Mouse (Mus musculus) embryonic facial prominence, embryonic 15.5 days (tissue): ENCODE results near the gene Ift43. TPM values are rescaled to one million over a fixed set of nuclear protein-coding genes. Genes with fewer than 3 reads are reported as not detected.

Experiments used
- ATAC-seq: fragments of 200-750 bp; cut with Nextera tagmentation; 2 replicates; pipeline ENCODE4 v1.8.0; 2017; ENCODE audit warnings: low read depth, moderate TSS enrichment; ENCODE audit not compliant: insufficient number of reproducible peaks, low FRiP score, low TSS enrichment
- H3K27ac ChIP-seq: fragments of 300-500 bp; sonication (generic); replicated peaks from 2 replicates; pipeline ENCODE4 v1.5.1; 2015; ENCODE audit warnings: mild to moderate bottlenecking, inconsistent platforms
- H3K27me3 ChIP-seq: fragments of 300-500 bp; sonication (generic); 2 replicates; pipeline ENCODE4 v1.6.1; 2015; ENCODE audit warnings: inconsistent platforms
- H3K36me3 ChIP-seq: fragments of 300-500 bp; sonication (generic); 2 replicates; pipeline ENCODE4 v1.6.1; 2015; ENCODE audit warnings: mild to moderate bottlenecking, inconsistent platforms
- H3K4me1 ChIP-seq: fragments of 300-500 bp; sonication (generic); 2 replicates; pipeline ENCODE4 v1.6.1; 2015; ENCODE audit warnings: inconsistent platforms
- H3K4me2 ChIP-seq: fragments of 300-500 bp; sonication (generic); replicated peaks from 2 replicates; pipeline ENCODE4 v1.6.1; 2015; ENCODE audit warnings: mild to moderate bottlenecking, inconsistent platforms
- H3K4me3 ChIP-seq: fragments of 300-500 bp; sonication (generic); replicated peaks from 2 replicates; pipeline ENCODE4 v1.5.1; 2015; ENCODE audit warnings: mild to moderate bottlenecking, inconsistent platforms
- H3K9ac ChIP-seq: fragments of 300-500 bp; sonication (generic); 2 replicates; pipeline ENCODE4 v1.6.1; 2015; ENCODE audit warnings: inconsistent platforms
- H3K9me3 ChIP-seq: fragments of 300-500 bp; sonication (generic); replicated peaks from 2 replicates; pipeline ENCODE4 v1.6.1; 2016; ENCODE audit warnings: inconsistent platforms
- WGBS: fragments of 180-500 bp; shearing (Covaris S2); methylation state at CpG from one replicate; pipeline ENCODE4 v1.1.7; 2015; 5-methylcytosine and 5-hydroxymethylcytosine counted together
- polyA plus RNA-seq: library from polyadenylated mRNA; unstranded; fragments of >200 nt; fragmentation: Nextera tagmentation; extraction: Ambion mirVana; gene quantifications from 2 replicates; pipeline ENCODE4 v1.2.1, GENCODE M21; 2015

The Ift43 gene
- polyA plus RNA-seq, 1 experiment from 2014 or later: 97.9 TPM

GRCm38 (mm10) chr12:86203443-86204057 lies 121.2 kb downstream of the Ift43 start:
- H3K27me3 ChIP-seq: no peaks in the 10 kb centered on the region
- H3K9ac ChIP-seq: no peak overlapping the region
- no peak for ATAC-seq
- H3K36me3 ChIP-seq: no peaks in the 10 kb centered on the region
- H3K4me3 ChIP-seq: no peak overlapping the region
- no peak overlapping the region for H3K27ac ChIP-seq
- no peak overlapping the region for H3K4me2 ChIP-seq
- H3K9me3 ChIP-seq: no peaks in the 10 kb centered on the region
- 62% methylated on average over 8 of the region's 8 CpGs for WGBS
- no peaks in the 10 kb centered on the region for H3K4me1 ChIP-seq

GRCm38 (mm10) chr12:86211099-86211520 lies 128.8 kb downstream of the Ift43 start:
- ATAC-seq: no peak
- no peaks in the 10 kb centered on the region for H3K9me3 ChIP-seq
- H3K4me2 ChIP-seq: no peak overlapping the region
- H3K27ac ChIP-seq: no peak overlapping the region
- 1% methylated on average over 19 of the region's 19 CpGs for WGBS
- H3K9ac ChIP-seq: no peak overlapping the region
- no peaks in the 10 kb centered on the region for H3K4me1 ChIP-seq
- H3K27me3 ChIP-seq: peaks cover 62% of the 10 kb centered on the region
- no peak overlapping the region for H3K4me3 ChIP-seq
- H3K36me3 ChIP-seq: no peaks in the 10 kb centered on the region

Other genes starting within 250 kb of the Ift43 start
- gene Tgfb3, start 3.5 kb upstream of the Ift43 start, polyA plus RNA-seq: 67.5 and 71.6 TPM in 2 replicates
- 15.8 and 16.7 TPM in 2 replicates for gene Gpatch2l, start 159.3 kb downstream of the Ift43 start, polyA plus RNA-seq